9 mouse cellular contexts compared by ENCODE assay signal in genomic region chr1:138912156-138912616, GRCm38 (mm10). TPM values are rescaled to one million over a fixed set of nuclear protein-coding genes. Genes with fewer than 3 reads are reported as not detected.
DNase-seq lines count a peak whose midpoint lies in the region; ATAC-seq lines count a peak whose summit lies in the region.
"Had no signal": no experiment of that assay in that cellular context is flagged by ENCODE, and none has a peak within 500 bp of the region (broad histone marks: within the 10 kb centered on the region; RNA-seq: fewer than 3 reads in every experiment).

No protein-coding gene starts in this region.

- no peaks in the 10 kb centered on the region for H3K36me3 ChIP-seq in heart, embryonic 11.5 days (ENCODE audit: control insufficient read depth, insufficient read depth, low read length)
- no peaks in the 10 kb centered on the region for H3K36me3 ChIP-seq in liver, embryonic 11.5 days (ENCODE audit: control insufficient read depth, insufficient read depth, low read length)
- H3K36me3 ChIP-seq: midbrain, embryonic 12.5 days had no signal

- intact Hi-C loops in left cerebral cortex, postnatal 4 days (cut with DNase I): no loop called here

- no peaks in the 10 kb centered on the region for H3K9me3 ChIP-seq in heart, embryonic 11.5 days (replicated peaks; ENCODE audit: control insufficient read depth, low read length)
- no peaks in the 10 kb centered on the region for H3K9me3 ChIP-seq in liver, embryonic 11.5 days (ENCODE audit: control insufficient read depth, low read length)
- H3K9me3 ChIP-seq: midbrain, embryonic 12.5 days had no signal

- no peaks in the 10 kb centered on the region for H3K27me3 ChIP-seq in heart, embryonic 11.5 days (ENCODE audit: control insufficient read depth, insufficient read depth, low read length)
- no peaks in the 10 kb centered on the region for H3K27me3 ChIP-seq in liver, embryonic 11.5 days (replicated peaks; ENCODE audit: control insufficient read depth, insufficient read depth, low read length)
- H3K27me3 ChIP-seq: midbrain, embryonic 12.5 days had no signal

- peaks cover 12% of the 10 kb centered on the region; the same call in 1 of the 2 replicates for H3K4me1 ChIP-seq in heart, embryonic 11.5 days (ENCODE audit: control insufficient read depth, insufficient read depth, low read length)
- no peaks in the 10 kb centered on the region; the same call in 1 of the 2 replicates for H3K4me1 ChIP-seq in liver, embryonic 11.5 days (replicated peaks; ENCODE audit: control insufficient read depth, insufficient read depth, low read length)
- H3K4me1 ChIP-seq: midbrain, embryonic 12.5 days had no signal

- H3K4me3 ChIP-seq in heart, embryonic 11.5 days (ENCODE audit: low read depth, low read length): 0 out of 2 replicates have a peak overlapping the region, but pooled peaks have one; percentile 5
- H3K4me3 ChIP-seq in liver, embryonic 11.5 days (ENCODE audit: low read depth, low read length): no peak overlapping the region
- H3K4me3 ChIP-seq: midbrain, embryonic 12.5 days had no signal

- no peak for ATAC-seq in heart, embryonic 11.5 days (replicated peaks; ENCODE audit: insufficient number of reproducible peaks, low FRiP score, low TSS enrichment)
- ATAC-seq in liver, embryonic 11.5 days (replicated peaks; ENCODE audit: low FRiP score): no peak; the same call in 1 of the 2 replicates

- peak; percentile 7 to 9 for DNase-seq in right cerebral cortex, adult 2 months (ENCODE audit: low spot score in 2 of 2)
- DNase-seq in right cerebral cortex, adult 18-20 months: no peak
- peak; percentile 40 to 57 for DNase-seq in adrenal gland, postnatal 36 days
- DNase-seq in liver, embryonic 11.5 days (ENCODE audit: low spot score): no peak
- peak; percentile 8 for DNase-seq in retina, embryonic 14.5 days (ENCODE audit: low spot score)
- DNase-seq in spleen, postnatal 4 days (ENCODE audit: low spot score in 2 of 2): no peak
- DNase-seq in left cerebral cortex, postnatal 4 days: no peak

- 21% methylated on average over 8 of the region's 8 CpGs for WGBS in heart, embryonic 11.5 days (ENCODE audit: insufficient replicate concordance)
- WGBS in liver, embryonic 11.5 days: 37% methylated on average over 8 of the region's 8 CpGs

- no peak overlapping the region for H3K9ac ChIP-seq in heart, embryonic 11.5 days (ENCODE audit: low read depth, low read length)
- H3K9ac ChIP-seq in liver, embryonic 11.5 days (ENCODE audit: low read depth, low read length): no peak overlapping the region
- H3K9ac ChIP-seq: midbrain, embryonic 12.5 days had no signal

- no peak overlapping the region for H3K27ac ChIP-seq in heart, embryonic 11.5 days (ENCODE audit: low read depth, low read length)
- H3K27ac ChIP-seq in liver, embryonic 11.5 days (ENCODE audit: low read depth, low read length): no peak overlapping the region
- H3K27ac ChIP-seq: midbrain, embryonic 12.5 days had no signal

- H3K4me2 ChIP-seq in heart, embryonic 11.5 days: peak overlapping the region; percentile 50
- H3K4me2 ChIP-seq in liver, embryonic 11.5 days: peak overlapping the region; percentile 38
- H3K4me2 ChIP-seq: midbrain, embryonic 12.5 days had no signal

RNA-seq across cellular contexts. Expression of gene Dennd1b, which starts 51.0 kb away (rescaled TPM):
- 10 to 100 TPM; 24.0 to 27.9 TPM for total RNA-seq in adrenal gland, postnatal 36 days (2021)
- 10.1 and 14.3 TPM in 2 replicates for polyA plus RNA-seq in heart, embryonic 11.5 days (2014; fragmentation: Nextera tagmentation; extraction: Ambion mirVana)
- 5.4 and 8.0 TPM in 2 replicates for polyA plus RNA-seq in liver, embryonic 11.5 days (2014; fragmentation: Nextera tagmentation; extraction: Ambion mirVana)
- total RNA-seq in left cerebral cortex, postnatal 4 days (2021): 10 to 100 TPM; 18.9 to 20.0 TPM

RNA-seq across cellular contexts. Expression of gene 2310009B15Rik, which starts 55.5 kb away (rescaled TPM):
- total RNA-seq in adrenal gland, postnatal 36 days (2021): 10 to 100 TPM; 19.3 to 20.7 TPM
- polyA plus RNA-seq in heart, embryonic 11.5 days (2014; fragmentation: Nextera tagmentation; extraction: Ambion mirVana): 27.4 and 28.1 TPM in 2 replicates
- 27.8 and 31.4 TPM in 2 replicates for polyA plus RNA-seq in liver, embryonic 11.5 days (2014; fragmentation: Nextera tagmentation; extraction: Ambion mirVana)
- 10 to 100 TPM; 14.7 to 17.2 TPM for total RNA-seq in left cerebral cortex, postnatal 4 days (2021)

Comparison
In these comparisons a context has a peak if more than half of its experiments do, and no peak if none do; other contexts are left out.
1. DNase-seq: peak in right cerebral cortex, adult 2 months (2 of 2), adrenal gland, postnatal 36 days (2 of 2) and retina, embryonic 14.5 days (single experiment); none in right cerebral cortex, adult 18-20 months (single experiment), liver, embryonic 11.5 days (single experiment), spleen, postnatal 4 days (0 of 2) and left cerebral cortex, postnatal 4 days (single experiment).